Mouse (Mus musculus) kidney, embryonic 14.5 days (tissue): ENCODE data around the gene Med23. TPM values are rescaled to one million over a fixed set of nuclear protein-coding genes. Genes with fewer than 3 reads are reported as not detected.
A peak's percentile ranks its signal among the peaks of the same experiment; 100 is the strongest.

Source experiments
- ATAC-seq: fragments of 200-750 bp; cut with Nextera tagmentation; 2 replicates; pipeline ENCODE4 v1.8.0; 2017; ENCODE audit warnings: moderate number of reproducible peaks, mild to moderate bottlenecking, moderate TSS enrichment, moderate library complexity; ENCODE audit not compliant: low FRiP score, low TSS enrichment
- H3K27ac ChIP-seq: fragments of 300-500 bp; sonication (generic); 2 replicates; pipeline ENCODE4 v1.5.1; 2014; ENCODE audit warnings: low read depth, mild to moderate bottlenecking, low read length, moderate library complexity, mixed read lengths
- H3K27me3 ChIP-seq: fragments of 300-500 bp; sonication (generic); 2 replicates; pipeline ENCODE4 v1.6.1; 2014; ENCODE audit warnings: mild to moderate bottlenecking, low read length; ENCODE audit not compliant: control insufficient read depth, insufficient read depth
- H3K36me3 ChIP-seq: fragments of 300-500 bp; sonication (generic); 2 replicates; pipeline ENCODE4 v1.6.1; 2014; ENCODE audit warnings: low read length, mixed read lengths; ENCODE audit not compliant: control insufficient read depth, insufficient read depth
- H3K4me1 ChIP-seq: fragments of 300-500 bp; sonication (generic); 2 replicates; pipeline ENCODE4 v1.6.1; 2014; ENCODE audit warnings: low read length, mixed read lengths; ENCODE audit not compliant: control insufficient read depth, insufficient read depth
- H3K4me2 ChIP-seq: fragments of 300-500 bp; sonication (generic); replicated peaks from 2 replicates; pipeline ENCODE4 v1.6.1; 2014; ENCODE audit warnings: low read depth, mild to moderate bottlenecking, low read length
- H3K4me3 ChIP-seq: fragments of 300-500 bp; sonication (generic); 2 replicates; pipeline ENCODE4 v1.5.1; 2014; ENCODE audit warnings: mild to moderate bottlenecking, low read length
- H3K9ac ChIP-seq: fragments of 300-500 bp; sonication (generic); 2 replicates; pipeline ENCODE4 v1.6.1; 2014; ENCODE audit warnings: low read depth, mild to moderate bottlenecking, low read length, moderate library complexity
- H3K9me3 ChIP-seq: fragments of 300-500 bp; sonication (generic); 2 replicates; pipeline ENCODE4 v1.6.1; 2016; ENCODE audit warnings: low read length; ENCODE audit not compliant: control insufficient read depth
- WGBS: fragments of 180-500 bp; shearing (Covaris S2); extraction: QIAGEN DNeasy Blood & Tissue Kit; methylation state at CpG from one replicate; pipeline ENCODE4 v1.1.7; 2014; 5-methylcytosine and 5-hydroxymethylcytosine counted together
- polyA plus RNA-seq: library from polyadenylated mRNA; unstranded; fragments of >200 nt; fragmentation: Nextera tagmentation; extraction: Ambion mirVana; gene quantifications from 2 replicates; pipeline ENCODE4 v1.2.1, GENCODE M21; 2014

Med23 gene
- polyA plus RNA-seq = 20.0 and 28.7 TPM in 2 replicates

DNA sequence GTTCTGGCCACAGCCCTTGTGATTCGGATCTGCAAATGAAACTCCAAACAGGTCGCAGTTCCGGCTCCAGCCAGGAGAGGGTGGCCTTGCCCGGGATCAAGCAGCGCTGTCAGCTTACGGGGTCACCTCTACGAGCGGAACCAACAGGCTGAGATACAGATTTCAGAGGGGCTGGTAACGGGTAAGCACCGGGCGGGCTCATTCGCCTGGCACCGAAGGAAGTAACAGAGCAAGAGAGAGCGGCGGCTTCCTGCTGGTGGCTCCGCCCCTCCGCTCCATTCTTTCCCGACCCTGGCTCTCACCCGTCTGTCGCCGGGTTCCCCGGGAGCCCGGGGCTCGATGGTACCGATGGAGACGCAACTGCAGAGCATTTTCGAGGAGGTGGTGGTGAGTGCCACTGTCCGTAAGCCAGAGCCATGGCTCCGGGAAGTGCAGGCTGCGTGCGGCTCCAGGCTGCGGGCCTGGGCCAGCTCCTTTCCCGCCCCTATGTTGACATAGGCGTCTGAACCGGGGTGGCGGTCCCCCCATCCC lies at the start of gene Med23:
Gene Med23, plus strand, starts transcription at position 227 of the 531 bp plus-strand sequence.
- Histone ChIP-seq H3K36me3 (peaks cover 30% of the 10 kb centered on the region), H3K9me3 (no peaks in the 10 kb centered on the region), H3K4me1 (0 out of 2 replicates have a peak, but pooled peaks cover 2% of the 10 kb centered on the region), H3K4me2 (peak within 1 kb of the TSS; percentile 58), H3K9ac (peak within 1 kb of the TSS; percentile 83), H3K4me3 (peak within 1 kb of the TSS; percentile 85), H3K27me3 (no peaks in the 10 kb centered on the region), H3K27ac (no peak within 1 kb of the TSS)
- peak; percentile 100 for ATAC-seq
- WGBS = under 1% methylated on average over 36 of the region's 36 CpGs

- Histone ChIP-seq H3K27me3 (no peaks in the 10 kb centered on the region), H3K9me3 (no peaks in the 10 kb centered on the region), H3K27ac (no peak overlapping the region), H3K9ac (no peak overlapping the region), H3K36me3 (no peaks in the 10 kb centered on the region), H3K4me1 (no peaks in the 10 kb centered on the region), H3K4me2 (no peak overlapping the region), H3K4me3 (no peak overlapping the region)
- 65% methylated on average over 4 of the region's 4 CpGs for WGBS
- no peak for ATAC-seq
Measured at GRCm38 (mm10) chr10:24821990-24822676, 47.7 kb upstream of the Med23 start.

GRCm38 (mm10) chr10:24822842-24823241 lies 46.9 kb upstream of the Med23 start:
- 53% methylated on average over 1 of the region's 1 CpGs for WGBS
- Histone ChIP-seq H3K9me3 (no peaks in the 10 kb centered on the region), H3K27ac (no peak overlapping the region)

GRCm38 (mm10) chr10:24823265-24823664 lies 46.5 kb upstream of the Med23 start:
- 48% methylated on average over 1 of the region's 1 CpGs for WGBS
- Histone ChIP-seq H3K9me3 (no peaks in the 10 kb centered on the region), H3K9ac (no peak overlapping the region), H3K36me3 (no peaks in the 10 kb centered on the region), H3K4me3 (no peak overlapping the region), H3K4me2 (no peak overlapping the region), H3K4me1 (no peaks in the 10 kb centered on the region), H3K27me3 (no peaks in the 10 kb centered on the region), H3K27ac (no peak overlapping the region)
- no peak for ATAC-seq

More at GRCm38 (mm10) chr10:24822842-24823241, 46.9 kb upstream of the Med23 start:
- ATAC-seq = no peak
- no peaks in the 10 kb centered on the region for H3K27me3 ChIP-seq
- no peaks in the 10 kb centered on the region for H3K4me1 ChIP-seq
- no peaks in the 10 kb centered on the region for H3K36me3 ChIP-seq
- no peak overlapping the region for H3K4me2 ChIP-seq
- H3K9ac ChIP-seq = no peak overlapping the region
- no peak overlapping the region for H3K4me3 ChIP-seq

GRCm38 (mm10) chr10:24823697-24824535 lies 45.9 kb upstream of the Med23 start:
- WGBS = 73% methylated on average over 16 of the region's 16 CpGs
- no peak for ATAC-seq
- no peaks in the 10 kb centered on the region for H3K4me1 ChIP-seq
- no peaks in the 10 kb centered on the region for H3K27me3 ChIP-seq
- H3K9me3 ChIP-seq = no peaks in the 10 kb centered on the region
- H3K9ac ChIP-seq = no peak overlapping the region
- H3K36me3 ChIP-seq = no peaks in the 10 kb centered on the region
- H3K4me3 ChIP-seq = no peak overlapping the region
- no peak overlapping the region for H3K27ac ChIP-seq
- H3K4me2 ChIP-seq = no peak overlapping the region

GRCm38 (mm10) chr10:24824621-24825020 lies 45.2 kb upstream of the Med23 start:
- no peaks in the 10 kb centered on the region for H3K27me3 ChIP-seq
- H3K9me3 ChIP-seq = no peaks in the 10 kb centered on the region
- H3K9ac ChIP-seq = no peak overlapping the region
- no peaks in the 10 kb centered on the region for H3K36me3 ChIP-seq
- H3K4me3 ChIP-seq = no peak overlapping the region
- no peak overlapping the region for H3K4me2 ChIP-seq
- no peak overlapping the region for H3K27ac ChIP-seq
- no peaks in the 10 kb centered on the region for H3K4me1 ChIP-seq
- 89% methylated on average over 8 of the region's 8 CpGs for WGBS
- ATAC-seq = no peak

- no peak overlapping the region for H3K4me3 ChIP-seq
- no peak overlapping the region for H3K27ac ChIP-seq
- H3K4me2 ChIP-seq = no peak overlapping the region
- H3K36me3 ChIP-seq = no peaks in the 10 kb centered on the region
- H3K9ac ChIP-seq = no peak overlapping the region
- no peaks in the 10 kb centered on the region for H3K27me3 ChIP-seq
- no peak for ATAC-seq
- 86% methylated on average over 7 of the region's 7 CpGs for WGBS
- H3K9me3 ChIP-seq = no peaks in the 10 kb centered on the region
- H3K4me1 ChIP-seq = no peaks in the 10 kb centered on the region
Measured at GRCm38 (mm10) chr10:24825456-24826081, 44.2 kb upstream of the Med23 start.

- no peak overlapping the region for H3K4me2 ChIP-seq
- H3K9me3 ChIP-seq = no peaks in the 10 kb centered on the region
- H3K4me3 ChIP-seq = no peak overlapping the region
- H3K9ac ChIP-seq = no peak overlapping the region
- no peak for ATAC-seq
- no peaks in the 10 kb centered on the region for H3K27me3 ChIP-seq
- no peaks in the 10 kb centered on the region for H3K4me1 ChIP-seq
- no peak overlapping the region for H3K27ac ChIP-seq
- no peaks in the 10 kb centered on the region for H3K36me3 ChIP-seq
- 48% methylated on average over 6 of the region's 6 CpGs for WGBS
Measured at GRCm38 (mm10) chr10:24826130-24826529, 43.7 kb upstream of the Med23 start.
